Mouse (Mus musculus) liver, embryonic 12.5 days (tissue): ENCODE data around the gene Nxf1. TPM values are rescaled to one million over a fixed set of nuclear protein-coding genes. Genes with fewer than 3 reads are reported as not detected.
"Not testable (repeated sequence)": the region's sequence is repeated elsewhere in the genome, so short reads cannot be mapped to it uniquely, and the experiment has no call there.

Source experiments
- ATAC-seq: fragments of 200-750 bp; cut with Nextera tagmentation; 2 replicates; pipeline ENCODE4 v1.8.0; 2017; ENCODE audit warnings: moderate number of reproducible peaks, mild to moderate bottlenecking, moderate library complexity
- H3K27ac ChIP-seq: fragments of 300-500 bp; sonication (generic); 2 replicates; pipeline ENCODE4 v1.5.1; 2016; ENCODE audit warnings: mild to moderate bottlenecking
- H3K27me3 ChIP-seq: fragments of 300-500 bp; sonication (generic); replicated peaks from 2 replicates; pipeline ENCODE4 v1.6.1; 2016; ENCODE audit warnings: mild to moderate bottlenecking, moderate library complexity
- H3K36me3 ChIP-seq: fragments of 300-500 bp; sonication (generic); 2 replicates; pipeline ENCODE4 v1.6.1; 2016; ENCODE audit warnings: mild to moderate bottlenecking, moderate library complexity
- H3K4me1 ChIP-seq: fragments of 300-500 bp; sonication (generic); 2 replicates; pipeline ENCODE4 v1.6.1; 2016
- H3K4me2 ChIP-seq: fragments of 300-500 bp; sonication (generic); 2 replicates; pipeline ENCODE4 v1.6.1; 2016; ENCODE audit warnings: mild to moderate bottlenecking, moderate library complexity
- H3K4me3 ChIP-seq: fragments of 300-500 bp; sonication (generic); 2 replicates; pipeline ENCODE4 v1.5.1; 2016; ENCODE audit warnings: mild to moderate bottlenecking, moderate library complexity
- H3K9ac ChIP-seq: fragments of 300-500 bp; sonication (generic); 2 replicates; pipeline ENCODE4 v1.6.1; 2016; ENCODE audit warnings: mild to moderate bottlenecking, moderate library complexity
- H3K9me3 ChIP-seq: fragments of 300-500 bp; sonication (generic); replicated peaks from 2 replicates; pipeline ENCODE4 v1.6.1; 2016; ENCODE audit warnings: mild to moderate bottlenecking, moderate library complexity
- WGBS: fragments of 180-500 bp; shearing (Covaris S2); methylation state at CpG from one replicate; pipeline ENCODE4 v1.1.7; 2016; ENCODE audit not compliant: insufficient replicate concordance; 5-methylcytosine and 5-hydroxymethylcytosine counted together
- polyA plus RNA-seq: library from polyadenylated mRNA; unstranded; fragments of >200 nt; fragmentation: Nextera tagmentation; extraction: Ambion mirVana; gene quantifications from 2 replicates; pipeline ENCODE4 v1.2.1, GENCODE M21; 2016

Gene Nxf1
- polyA plus RNA-seq, 1 experiment from 2014 or later = 130 TPM

DNA sequence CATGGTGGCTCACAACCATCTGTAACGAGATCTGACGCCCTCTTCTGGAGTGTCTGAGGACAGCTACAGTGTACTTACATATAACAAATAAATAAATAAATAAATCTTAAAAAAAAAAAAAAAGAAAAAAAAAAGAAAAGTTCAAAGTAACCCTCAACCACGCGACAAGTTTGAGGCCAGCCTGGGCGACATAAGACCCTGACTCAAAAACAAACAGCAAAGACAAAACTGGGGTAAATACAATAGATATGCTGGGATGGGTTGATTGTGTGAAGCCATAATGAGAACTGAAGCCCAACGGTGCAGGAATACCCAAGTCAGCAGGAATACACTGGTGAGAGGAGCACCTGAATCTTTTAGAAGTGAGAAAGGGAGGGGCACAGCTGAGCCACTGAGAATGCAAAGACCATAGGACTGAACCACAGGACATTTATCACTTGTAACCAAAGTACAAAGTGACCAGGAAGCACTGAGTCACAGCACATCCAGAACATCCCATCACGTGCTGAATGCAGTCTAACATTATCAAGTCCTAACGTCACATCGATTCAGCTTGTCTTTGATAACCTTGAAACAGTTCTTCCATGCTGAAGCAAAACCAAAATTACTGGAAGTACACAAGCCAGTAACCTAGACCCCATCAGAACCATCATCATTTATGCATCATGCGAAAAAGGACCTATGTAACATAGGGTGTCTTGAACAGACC lies 40.0 kb upstream of the Nxf1 start:
- Histone ChIP-seq H3K27me3 (no peaks in the 10 kb centered on the region), H3K4me2 (no peak overlapping the region), H3K9ac (no peak overlapping the region), H3K27ac (peak overlapping the region; percentile 96), H3K4me1 (peaks cover 73% of the 10 kb centered on the region), H3K36me3 (peaks cover 8% of the 10 kb centered on the region), H3K9me3 (no peaks in the 10 kb centered on the region), H3K4me3 (no peak overlapping the region)
- no peak for ATAC-seq
- WGBS = 59% methylated on average over 10 of the region's 10 CpGs

DNA sequence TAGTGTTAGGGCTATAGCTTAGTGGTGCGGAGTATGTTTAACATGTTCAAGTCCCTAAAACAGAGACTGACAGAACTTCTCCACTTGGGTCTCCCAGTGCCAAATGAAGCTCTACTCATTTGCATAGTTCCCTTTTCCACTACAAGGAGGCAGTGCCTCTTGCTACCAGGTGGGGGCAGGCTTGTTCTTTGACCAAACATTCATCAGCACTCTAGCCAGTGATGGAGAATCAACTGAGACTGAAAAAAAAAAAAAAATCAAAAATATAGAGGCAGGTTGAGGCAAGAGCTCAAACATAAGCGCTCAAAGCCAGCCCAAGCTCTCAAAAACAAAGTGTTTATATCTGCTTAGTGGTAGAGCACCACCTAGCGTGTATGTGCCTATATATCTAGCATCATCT lies 38.5 kb upstream of the Nxf1 start:
- no peak for ATAC-seq
- Histone ChIP-seq H3K9ac (no peak overlapping the region), H3K4me2 (no peak overlapping the region), H3K36me3 (no peaks in the 10 kb centered on the region), H3K27ac (peak overlapping the region; percentile 96; the same call in 1 of the 2 replicates), H3K4me3 (no peak overlapping the region), H3K4me1 (peaks cover 76% of the 10 kb centered on the region), H3K27me3 (no peaks in the 10 kb centered on the region), H3K9me3 (no peaks in the 10 kb centered on the region)
- 51% methylated on average over 3 of the region's 3 CpGs for WGBS

DNA sequence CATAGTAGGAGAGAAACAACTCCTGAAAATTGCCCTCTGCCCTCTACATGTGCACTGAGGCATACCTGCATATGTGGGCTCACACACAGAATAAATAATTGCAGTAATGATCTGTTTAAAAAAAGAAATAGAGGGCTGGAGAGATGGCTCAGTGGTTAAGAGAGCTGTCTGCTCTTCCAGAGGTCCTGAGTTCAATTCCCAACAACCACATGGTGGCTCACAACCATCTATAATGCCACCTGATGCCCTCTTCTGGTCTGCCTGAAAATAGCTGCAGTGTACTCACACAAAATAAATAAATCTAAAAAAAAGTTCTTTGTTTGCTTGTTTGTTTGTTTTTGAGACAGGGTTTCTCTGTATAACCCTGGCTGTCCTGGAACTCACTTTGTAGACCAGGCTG lies 37.8 kb upstream of the Nxf1 start:
- not testable (repeated sequence) for ATAC-seq, H3K36me3 ChIP-seq, H3K4me2 ChIP-seq, H3K27me3 ChIP-seq, H3K9me3 ChIP-seq, H3K9ac ChIP-seq, H3K4me3 ChIP-seq
- Histone ChIP-seq H3K27ac (peak overlapping the region; percentile 60), H3K4me1 (peaks cover 74% of the 10 kb centered on the region)

DNA sequence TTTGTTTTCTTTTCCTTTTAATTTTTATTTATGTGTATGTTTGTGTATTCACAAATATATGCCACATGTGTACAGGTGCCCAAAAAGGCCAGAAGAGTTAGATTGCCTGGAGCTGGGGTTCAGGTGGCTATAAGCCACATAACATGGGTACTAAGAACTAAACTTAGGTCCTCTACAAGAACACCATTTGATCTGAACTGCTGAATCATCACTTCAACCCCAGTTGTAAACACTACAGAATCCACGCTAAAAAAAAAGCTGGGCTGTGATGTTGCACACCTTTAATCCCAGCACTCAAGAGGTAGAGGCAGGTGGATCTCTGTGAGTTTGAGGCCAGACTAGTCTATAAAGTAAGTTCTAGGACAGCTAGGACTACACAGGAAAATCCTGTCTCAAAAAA lies 35.5 kb upstream of the Nxf1 start:
- no peak for ATAC-seq
- Histone ChIP-seq H3K36me3 (peaks cover 25% of the 10 kb centered on the region), H3K9me3 (no peaks in the 10 kb centered on the region), H3K27me3 (no peaks in the 10 kb centered on the region), H3K4me2 (peak overlapping the region; percentile 74), H3K4me3 (peak overlapping the region; percentile 77), H3K27ac (peak overlapping the region; percentile 97), H3K9ac (peak overlapping the region; percentile 76), H3K4me1 (peaks cover 72% of the 10 kb centered on the region)
- 51% methylated on average over 1 of the region's 1 CpGs for WGBS

- H3K4me2 ChIP-seq = peak overlapping the region; percentile 74
- ATAC-seq = no peak
- peak overlapping the region; percentile 77 for H3K4me3 ChIP-seq
- no peaks in the 10 kb centered on the region for H3K9me3 ChIP-seq
- H3K4me1 ChIP-seq = peaks cover 71% of the 10 kb centered on the region
- peaks cover 31% of the 10 kb centered on the region for H3K36me3 ChIP-seq
- WGBS = 41% methylated on average over 4 of the region's 4 CpGs
- no peaks in the 10 kb centered on the region for H3K27me3 ChIP-seq
- peak overlapping the region; percentile 97 for H3K27ac ChIP-seq
- H3K9ac ChIP-seq = peak overlapping the region; percentile 76
Measured at GRCm38 (mm10) chr19:8722021-8722420, 34.9 kb upstream of the Nxf1 start.

DNA sequence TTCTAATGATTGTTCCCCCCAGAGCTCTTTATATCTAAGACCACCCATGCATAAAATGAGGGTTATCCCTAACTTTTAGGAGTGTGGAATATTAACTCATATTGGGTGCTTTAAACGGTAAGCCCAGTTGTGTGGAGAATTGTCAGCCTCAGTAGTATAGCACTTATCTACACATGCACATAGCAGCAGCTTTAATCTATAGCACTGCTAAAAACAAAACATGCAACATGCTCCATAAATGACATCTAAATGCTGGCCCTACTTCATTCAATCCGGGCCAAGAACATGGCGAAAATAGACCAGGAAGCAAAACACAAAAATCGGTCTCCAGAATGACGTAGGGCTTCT lies 34.3 kb upstream of the Nxf1 start:
- peaks cover 32% of the 10 kb centered on the region for H3K36me3 ChIP-seq
- peak overlapping the region; percentile 74 for H3K4me2 ChIP-seq
- no peaks in the 10 kb centered on the region for H3K9me3 ChIP-seq
- H3K27me3 ChIP-seq = no peaks in the 10 kb centered on the region
- peak overlapping the region; percentile 97 for H3K27ac ChIP-seq
- H3K4me1 ChIP-seq = peaks cover 65% of the 10 kb centered on the region
- under 1% methylated on average over 5 of the region's 5 CpGs for WGBS
- peak overlapping the region; percentile 77 for H3K4me3 ChIP-seq
- ATAC-seq = peak; percentile 6
- peak overlapping the region; percentile 76 for H3K9ac ChIP-seq

DNA sequence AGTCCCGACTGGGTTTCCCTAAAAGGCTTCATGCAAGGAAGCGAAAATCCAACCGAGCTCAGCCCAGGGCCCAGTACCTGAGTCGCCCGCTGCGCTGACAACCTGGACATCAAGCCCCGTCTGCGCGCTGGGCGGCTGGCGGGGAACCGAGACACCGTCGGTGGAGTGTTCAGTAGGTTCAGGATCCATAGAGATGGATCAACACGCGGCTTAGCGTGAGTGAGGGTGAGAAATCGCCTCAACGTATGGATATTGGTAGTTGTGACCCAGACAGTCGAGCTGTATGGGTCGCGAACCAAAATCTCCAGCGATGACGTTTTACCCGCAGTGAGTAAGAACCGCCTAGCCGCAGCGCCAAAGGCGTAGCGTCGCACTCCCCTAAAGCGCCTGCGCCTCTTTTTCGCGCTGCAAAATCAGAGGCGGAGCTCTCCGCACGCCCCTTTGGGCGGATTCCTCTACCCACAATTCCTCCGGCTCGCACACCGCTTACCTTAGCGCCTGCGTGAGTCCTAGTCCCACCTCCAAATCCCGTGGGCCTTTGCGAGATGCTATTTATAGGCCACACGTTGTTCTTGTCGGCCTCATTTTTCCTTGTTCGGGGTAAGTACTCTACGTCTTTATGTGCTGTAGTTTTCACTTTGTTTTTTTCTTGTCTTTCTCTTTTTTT lies 33.8 kb upstream of the Nxf1 start, which contains the start of gene Slc3a2:
Slc3a2 (minus strand) TSS at position 463 of the 667 bp plus-strand sequence.
- H3K9ac ChIP-seq = peak within 1 kb of the TSS; percentile 88
- ATAC-seq = peak; percentile 94

GRCm38 (mm10) chr19:8723574-8724346 lies 33.1 kb upstream of the Nxf1 start:
- Histone ChIP-seq H3K4me2 (peak overlapping the region; percentile 76), H3K27me3 (no peaks in the 10 kb centered on the region), H3K27ac (peak overlapping the region; percentile 97), H3K36me3 (peaks cover 32% of the 10 kb centered on the region), H3K9ac (peak overlapping the region; percentile 88), H3K9me3 (no peaks in the 10 kb centered on the region), H3K4me3 (peak overlapping the region; percentile 77), H3K4me1 (peaks cover 53% of the 10 kb centered on the region)
- under 1% methylated on average over 20 of the region's 20 CpGs for WGBS
- ATAC-seq = no peak

More for the DNA sequence above, 33.8 kb upstream of the Nxf1 start, which contains the start of gene Slc3a2:
- Histone ChIP-seq H3K9me3 (no peaks in the 10 kb centered on the region), H3K27ac (peak within 1 kb of the TSS; percentile 97), H3K36me3 (peaks cover 32% of the 10 kb centered on the region), H3K27me3 (no peaks in the 10 kb centered on the region), H3K4me2 (peak within 1 kb of the TSS; percentile 76), H3K4me3 (peak within 1 kb of the TSS; percentile 77), H3K4me1 (peaks cover 60% of the 10 kb centered on the region)
- WGBS = under 1% methylated on average over 50 of the region's 50 CpGs

DNA sequence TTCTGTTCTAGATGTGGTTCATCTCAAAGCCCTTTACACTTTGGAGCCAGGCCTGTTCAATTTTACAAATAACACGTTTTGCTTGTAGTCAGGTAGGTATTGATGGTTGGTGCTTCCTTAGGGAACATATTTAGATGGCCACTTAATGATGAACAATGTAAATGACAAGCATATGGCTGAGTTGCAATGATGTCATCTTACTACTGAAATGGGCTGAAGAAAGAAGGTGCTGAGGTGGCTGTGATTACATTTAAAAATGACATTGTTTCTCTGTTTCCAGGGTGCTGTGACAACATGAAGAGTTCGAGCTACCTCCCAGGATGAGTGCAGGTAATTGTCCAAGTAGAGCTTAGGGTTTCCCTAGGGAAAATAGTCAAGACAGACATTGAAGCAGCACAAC lies 32.5 kb upstream of the Nxf1 start:
- ATAC-seq = no peak
- Histone ChIP-seq H3K9me3 (no peaks in the 10 kb centered on the region), H3K27me3 (no peaks in the 10 kb centered on the region), H3K4me2 (peak overlapping the region; percentile 76), H3K4me1 (peaks cover 50% of the 10 kb centered on the region), H3K9ac (peak overlapping the region; percentile 88), H3K27ac (peak overlapping the region; percentile 97), H3K4me3 (peak overlapping the region; percentile 77), H3K36me3 (peaks cover 32% of the 10 kb centered on the region)
- 0% methylated on average over 2 of the region's 2 CpGs for WGBS

GRCm38 (mm10) chr19:8725081-8725613 lies 31.7 kb upstream of the Nxf1 start:
- H3K4me2 ChIP-seq = peak overlapping the region; percentile 76
- no peaks in the 10 kb centered on the region for H3K27me3 ChIP-seq
- H3K9ac ChIP-seq = peak overlapping the region; percentile 88
- H3K9me3 ChIP-seq = no peaks in the 10 kb centered on the region
- H3K36me3 ChIP-seq = peaks cover 32% of the 10 kb centered on the region
- ATAC-seq = no peak
- peaks cover 47% of the 10 kb centered on the region for H3K4me1 ChIP-seq
- peak overlapping the region; percentile 77 for H3K4me3 ChIP-seq
- WGBS = 36% methylated on average over 4 of the region's 4 CpGs
- peak overlapping the region; percentile 97 for H3K27ac ChIP-seq

GRCm38 (mm10) chr19:8726609-8727390 lies 30.1 kb upstream of the Nxf1 start:
- ATAC-seq = no peak
- H3K36me3 ChIP-seq = peaks cover 32% of the 10 kb centered on the region
- H3K27me3 ChIP-seq = no peaks in the 10 kb centered on the region
- H3K4me1 ChIP-seq = peaks cover 31% of the 10 kb centered on the region
- H3K9me3 ChIP-seq = no peaks in the 10 kb centered on the region
- peak overlapping the region; percentile 76 for H3K4me2 ChIP-seq
- H3K9ac ChIP-seq = peak overlapping the region; percentile 88
- WGBS = 15% methylated on average over 3 of the region's 3 CpGs
- H3K4me3 ChIP-seq = peak overlapping the region; percentile 77
- H3K27ac ChIP-seq = peak overlapping the region; percentile 42
